Mouse (Mus musculus) natural killer cell, adult 2 months (primary cell): ENCODE measurements around the gene Fam222b.

ENCODE experiments used
- DNase-seq, 2 experiments: peaks; one replicate each; pipeline ENCODE4 v3.0.0; 2022; ENCODE audit warnings: low spot score in 2 of 2

The Fam222b gene

DNA sequence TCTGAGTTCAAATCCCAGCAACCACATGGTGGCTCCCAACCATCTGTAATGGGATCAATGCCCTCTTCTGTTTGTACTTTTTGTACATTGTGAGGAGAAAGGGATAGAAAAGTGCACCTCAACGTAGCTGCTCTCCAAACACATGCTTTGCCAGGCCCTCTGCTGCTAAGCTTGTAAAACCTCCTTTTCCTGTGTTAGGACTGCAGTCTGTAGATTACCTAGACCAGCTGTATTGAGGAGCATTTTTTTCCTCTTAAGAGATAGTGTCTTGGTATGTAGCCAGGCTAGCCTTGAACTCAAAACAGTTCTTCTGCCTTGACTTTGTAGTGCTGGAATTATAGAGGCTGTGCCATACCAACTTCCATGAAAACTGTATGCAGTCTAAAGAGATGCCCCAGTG is 41.7 kb downstream of the Fam222b start:
- no peak for DNase-seq

- no peak for DNase-seq
Observed at GRCm38 (mm10) chr11:78137584-78137983, 43.1 kb downstream of the Fam222b start.

DNA sequence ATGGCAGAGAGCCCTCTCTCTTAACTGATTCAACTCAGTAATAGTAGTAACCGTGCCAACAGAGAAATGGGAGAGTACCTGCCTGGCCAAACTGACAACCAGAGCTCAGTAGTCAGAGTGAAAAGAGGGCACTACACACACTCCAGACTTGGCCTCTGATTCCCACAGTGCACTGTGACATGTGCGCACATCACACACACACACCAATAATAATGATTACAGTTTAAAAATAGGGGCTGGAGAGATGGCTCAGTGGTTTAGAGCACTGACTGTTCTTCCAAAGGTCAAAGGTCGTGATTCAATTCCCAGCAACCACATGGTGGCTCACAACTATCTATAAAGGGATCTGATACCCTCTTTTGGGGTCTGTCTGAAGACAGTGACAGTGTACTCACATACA is 43.6 kb downstream of the Fam222b start:
- DNase-seq = no peak

DNA sequence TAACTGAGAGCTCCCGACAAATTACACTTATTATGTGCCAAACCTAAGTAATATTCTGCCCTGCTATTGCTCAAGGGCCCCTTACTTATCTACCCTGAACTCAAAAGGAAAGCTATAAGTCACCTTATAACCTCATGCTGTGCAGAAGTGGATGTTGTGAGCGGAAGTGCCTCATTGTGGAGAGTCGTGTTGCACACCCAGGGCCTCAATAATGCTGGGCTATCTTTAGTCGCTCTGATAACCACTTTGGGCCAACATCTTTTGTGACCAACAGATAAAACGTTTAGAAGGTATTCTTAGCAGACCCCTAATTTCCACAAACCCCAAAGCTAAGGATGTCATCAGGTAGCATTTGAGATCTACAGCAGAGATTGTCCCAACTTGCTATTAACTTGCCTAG is 46.2 kb downstream of the Fam222b start:
- no peak for DNase-seq

DNA sequence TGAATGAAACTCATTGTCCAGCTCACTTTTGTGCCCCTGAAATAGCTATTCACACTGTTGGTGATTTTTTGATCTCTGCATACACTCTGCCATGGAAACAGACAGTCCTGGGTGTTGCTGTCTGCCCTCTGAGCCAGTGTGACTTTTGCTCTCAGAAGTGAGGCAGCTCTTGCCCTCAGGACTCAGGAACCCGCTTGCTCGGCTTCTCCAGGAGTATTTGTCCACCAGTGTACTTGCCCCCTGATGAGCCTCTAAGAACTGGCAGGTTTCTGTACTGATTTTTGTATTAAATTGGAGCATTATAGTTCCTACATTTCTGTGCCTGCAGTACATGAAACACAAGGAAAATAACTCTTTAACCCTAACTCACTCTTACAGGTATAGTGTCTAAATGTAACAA is 49.1 kb downstream of the Fam222b start:
- DNase-seq = no peak

DNA sequence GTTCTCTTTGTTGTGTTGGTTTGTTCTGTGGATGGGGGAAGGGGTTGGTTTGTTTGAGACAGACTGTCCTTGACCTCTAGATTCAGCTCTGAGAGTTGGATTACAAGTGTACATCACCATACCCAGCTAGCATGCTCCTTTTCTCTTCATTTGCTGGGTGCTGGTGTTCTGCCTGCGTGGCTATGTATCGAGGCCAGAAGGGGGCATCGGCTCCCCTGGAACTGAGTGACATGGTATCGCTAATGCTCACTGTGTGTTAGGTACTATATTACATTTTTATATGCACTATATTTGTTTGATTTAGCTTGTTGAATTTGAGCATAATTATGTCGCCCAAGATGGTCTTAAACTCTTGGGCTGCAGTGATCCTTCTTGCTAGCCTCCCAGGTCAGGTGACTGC is 51.7 kb downstream of the Fam222b start:
- no peak for DNase-seq

DNA sequence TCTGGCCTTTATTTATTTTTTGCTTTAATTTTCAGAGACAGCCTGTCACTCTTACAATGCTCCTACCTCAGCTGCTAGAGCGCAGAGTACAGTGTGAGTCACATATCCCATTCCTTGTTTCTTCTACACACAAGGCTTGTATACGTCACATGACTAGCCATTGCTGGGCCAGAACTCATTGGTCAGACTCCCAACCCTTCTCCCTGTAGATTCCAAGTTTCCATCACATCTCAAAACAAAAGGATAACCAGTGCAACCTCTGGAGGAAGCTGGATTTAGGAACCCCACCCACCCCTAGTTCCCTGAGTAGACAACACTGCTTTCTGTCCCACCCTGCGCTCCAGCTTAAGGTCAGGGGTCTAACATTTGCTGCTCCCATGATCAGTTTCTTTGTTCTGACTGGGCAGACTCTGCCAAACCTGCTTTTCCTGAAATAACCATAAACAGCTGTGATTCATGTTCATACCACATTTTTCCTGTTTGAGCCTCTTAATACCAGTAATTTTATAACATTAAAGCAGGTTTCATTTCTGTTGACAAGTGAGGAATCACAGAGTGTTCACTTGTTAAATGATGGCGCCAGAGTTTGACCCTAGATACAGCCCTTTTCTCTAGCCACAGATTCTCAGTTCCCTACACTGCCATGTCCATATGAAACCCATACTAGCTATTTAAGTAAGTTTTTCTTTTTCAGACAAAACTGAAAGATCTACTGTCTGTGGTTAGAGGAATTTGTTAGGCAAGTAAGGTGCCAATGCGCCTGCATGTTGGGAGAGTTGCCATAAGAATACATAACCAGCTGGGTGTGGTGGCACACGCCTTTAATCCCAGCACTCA is 52.5 kb downstream of the Fam222b start:
- DNase-seq = no peak

GRCm38 (mm10) chr11:78151161-78151560 is 56.7 kb downstream of the Fam222b start:
- DNase-seq = no peak

GRCm38 (mm10) chr11:78152299-78153231 is 58.1 kb downstream of the Fam222b start:
- no peak for DNase-seq

GRCm38 (mm10) chr11:78153778-78154177 is 59.3 kb downstream of the Fam222b start:
- DNase-seq = no peak

DNA sequence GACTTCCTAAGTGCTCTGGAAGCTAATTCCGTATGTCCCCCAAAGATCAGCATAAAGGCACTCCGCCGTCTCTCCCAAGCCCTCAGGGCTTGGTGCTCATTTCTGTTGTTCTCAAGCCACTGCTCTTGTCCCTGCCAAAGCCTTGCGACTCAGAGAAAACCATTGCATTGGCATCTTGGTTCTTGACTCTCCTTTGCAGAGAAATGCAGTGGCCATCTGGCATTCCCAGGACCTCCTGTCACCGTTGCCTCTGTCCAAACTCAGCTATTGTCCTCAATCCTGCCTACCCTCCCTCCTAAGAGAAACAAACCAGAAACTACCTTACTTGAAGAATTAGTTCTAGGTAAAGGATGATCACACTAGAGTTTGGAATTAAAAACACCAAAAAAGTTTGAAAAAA is 61.2 kb downstream of the Fam222b start:
- DNase-seq = no peak

DNA sequence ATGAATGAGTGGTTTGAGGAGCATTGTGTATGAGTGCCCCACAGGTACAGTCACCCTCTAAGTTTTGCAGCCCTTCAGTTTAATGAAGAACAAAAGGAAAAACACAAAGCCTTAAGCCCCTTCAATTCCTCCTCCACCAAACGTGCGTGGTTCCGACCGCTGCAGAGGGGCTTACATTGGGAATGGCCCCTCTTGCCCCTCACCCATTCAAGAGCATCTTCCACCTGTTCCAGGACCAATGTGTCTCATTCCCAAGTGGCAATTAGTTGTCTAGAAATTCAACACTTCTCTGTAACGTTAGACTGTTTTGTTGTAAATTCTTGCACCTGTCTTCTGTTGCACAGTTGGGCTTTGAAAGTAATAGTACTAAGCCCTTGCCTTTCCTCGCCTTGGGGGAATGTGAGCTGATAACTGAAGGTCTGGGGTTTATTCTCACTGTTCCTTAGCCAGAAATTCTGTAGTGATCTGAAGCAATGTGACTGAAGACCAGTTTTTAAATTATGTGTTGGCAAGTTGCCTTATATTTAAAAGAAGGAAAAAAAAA is 61.8 kb downstream of the Fam222b start:
- DNase-seq = no peak

- peak; percentile 79 to 85 for DNase-seq
Observed at GRCm38 (mm10) chr11:78159096-78159495, 64.6 kb downstream of the Fam222b start.

- no peak for DNase-seq
Observed at GRCm38 (mm10) chr11:78159557-78159956, 65.1 kb downstream of the Fam222b start.

GRCm38 (mm10) chr11:78160171-78160570 is 65.7 kb downstream of the Fam222b start:
- DNase-seq = no peak

DNA sequence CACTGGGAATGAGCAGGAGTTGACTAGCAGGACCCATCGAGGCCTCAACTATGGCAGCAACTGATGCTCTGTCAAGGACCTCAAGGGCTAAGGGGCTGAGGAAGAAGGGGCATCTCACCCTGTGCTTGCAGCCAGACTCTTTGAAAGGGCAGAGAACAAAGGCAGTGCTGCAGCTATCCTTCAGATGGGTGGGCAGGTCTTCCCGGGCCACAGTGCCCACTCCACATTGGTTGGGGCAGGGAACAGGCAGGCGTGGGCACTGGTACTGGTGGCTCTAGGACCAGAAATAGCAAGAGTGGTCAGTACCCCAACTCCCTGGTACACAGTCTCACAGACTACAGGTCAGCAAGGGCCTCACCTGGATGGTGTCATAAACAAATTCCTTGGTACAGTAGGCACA is 66.2 kb downstream of the Fam222b start:
- DNase-seq = no peak

DNA sequence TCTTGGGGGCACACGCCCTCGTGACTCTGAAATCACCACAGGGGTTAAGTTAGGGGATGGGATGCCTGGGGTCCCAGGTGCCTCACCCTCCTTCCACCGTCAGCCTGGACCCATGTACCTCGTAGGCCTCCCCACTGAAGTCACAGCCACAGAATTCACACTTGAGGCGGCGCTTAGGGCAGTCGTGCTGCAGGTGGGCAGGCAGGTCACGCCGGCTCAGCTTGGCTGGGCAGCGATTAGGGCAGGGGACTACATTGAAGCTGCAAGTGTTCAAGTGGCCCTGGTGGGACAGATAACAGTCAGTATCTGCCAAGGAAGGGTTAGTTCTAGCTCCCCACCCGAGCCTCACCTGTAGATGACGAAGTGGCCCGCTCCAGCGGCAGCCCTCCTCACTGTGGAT is 66.7 kb downstream of the Fam222b start:
- no peak for DNase-seq

- no peak for DNase-seq
Observed at GRCm38 (mm10) chr11:78161968-78162367, 67.5 kb downstream of the Fam222b start.

DNA sequence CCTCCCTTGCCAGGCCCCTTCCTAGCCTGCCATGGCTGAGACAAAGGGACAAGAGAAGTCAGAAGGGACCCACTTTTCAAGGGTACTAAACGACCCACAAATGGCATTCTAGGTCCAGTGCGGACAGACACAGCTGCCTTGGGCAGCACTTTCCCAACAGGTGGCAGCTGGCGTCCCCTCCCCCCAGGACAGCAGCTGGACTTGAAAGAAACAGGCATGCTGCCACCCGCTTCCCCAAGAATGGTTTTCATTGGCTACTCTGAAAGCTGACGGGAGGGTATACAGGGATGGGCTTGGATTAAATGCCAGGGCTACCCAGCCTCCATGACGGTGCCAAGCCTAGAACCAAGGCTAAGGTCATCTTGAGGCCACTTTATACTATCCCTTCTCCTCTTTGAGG is 68.0 kb downstream of the Fam222b start:
- DNase-seq = no peak

- no peak for DNase-seq
Observed at GRCm38 (mm10) chr11:78163045-78163444, 68.6 kb downstream of the Fam222b start.

DNA sequence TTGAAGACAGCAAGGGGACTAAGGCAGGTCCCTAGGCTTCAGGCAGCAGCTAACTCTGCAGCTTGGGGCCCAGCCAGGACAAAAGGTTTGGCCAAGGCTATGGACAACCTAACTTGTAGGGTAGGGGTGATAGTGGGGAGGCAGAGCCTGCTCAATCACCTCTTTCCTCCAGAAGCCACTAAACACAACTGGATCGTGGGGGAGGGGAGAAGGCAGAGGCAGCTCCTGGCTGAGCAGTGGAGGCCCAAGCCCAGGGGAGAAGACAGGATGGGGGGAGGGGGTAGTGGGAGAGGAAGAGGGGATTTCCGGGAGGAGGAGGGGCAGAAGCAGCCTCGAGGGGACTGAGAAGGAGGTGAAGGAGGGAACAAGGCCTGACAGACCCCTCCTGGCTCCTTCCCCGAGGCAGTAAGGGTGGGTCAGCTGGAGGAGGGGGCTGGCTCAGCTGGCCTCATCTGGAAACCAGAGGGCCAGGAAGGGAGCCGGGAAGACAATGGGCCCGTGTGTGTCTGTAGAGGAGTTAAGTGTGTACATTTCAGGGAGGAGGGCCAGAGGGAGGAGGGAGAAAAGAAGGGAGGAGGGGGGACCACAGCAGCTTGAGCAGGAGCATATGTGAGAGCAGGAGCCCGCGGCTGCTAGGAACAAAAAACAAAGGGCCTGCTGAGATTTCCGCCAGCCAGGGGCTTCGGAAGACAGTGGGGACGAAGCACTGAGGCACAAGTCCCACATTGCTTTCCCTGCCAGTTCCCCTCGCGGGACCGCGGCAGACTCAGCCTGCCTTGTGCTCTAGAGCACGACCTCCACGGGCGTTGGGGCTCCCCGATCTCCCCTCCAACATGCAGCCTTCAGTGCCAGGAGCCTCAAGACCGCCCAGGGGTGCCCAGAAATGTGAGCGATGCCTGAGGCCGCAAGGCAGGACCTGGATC is 69.5 kb downstream of the Fam222b start:
- peak in 1 of 2 experiments; percentile 15 for DNase-seq

DNA sequence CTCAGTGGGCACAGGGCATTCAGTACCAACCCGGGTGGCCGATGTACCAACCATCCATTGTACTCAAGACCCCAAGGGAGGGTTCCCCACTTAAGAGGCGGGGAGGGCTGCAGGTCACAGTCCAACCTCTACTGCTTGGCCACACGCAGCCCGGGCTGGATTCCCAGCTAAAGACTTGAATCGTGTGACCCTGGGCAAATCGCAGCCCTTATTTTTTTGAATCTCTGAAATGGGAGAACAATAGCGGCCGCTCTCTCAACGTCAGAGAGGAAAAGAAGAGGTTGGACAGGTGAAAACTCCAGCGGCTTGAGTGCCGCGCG is 70.1 kb downstream of the Fam222b start:
- no peak for DNase-seq
